Mouse (Mus musculus): ENCODE data around the gene Pam. TPM values are rescaled to one million over a fixed set of nuclear protein-coding genes. Genes with fewer than 3 reads are reported as not detected.
"Not testable (repeated sequence)": the region's sequence is repeated elsewhere in the genome, so short reads cannot be mapped to it uniquely, and the experiment has no call there.

Pam gene
- total RNA-seq, 4 experiments from 2014 or later = 632 to 807 (median 708) TPM

GRCm38 (mm10) chr1:97969765-97970164 is 125.7 kb downstream of the Pam start:
- DNase-seq (ENCODE audit: low spot score) = no peak

- no peak for DNase-seq (ENCODE audit: low spot score)
Measured at GRCm38 (mm10) chr1:97963711-97964110, 131.7 kb downstream of the Pam start.

- no peak for DNase-seq (ENCODE audit: low spot score)
Measured at GRCm38 (mm10) chr1:97962134-97962533, 133.3 kb downstream of the Pam start.

- DNase-seq (ENCODE audit: low spot score) = no peak
Measured at GRCm38 (mm10) chr1:97960681-97961080, 134.8 kb downstream of the Pam start.

GRCm38 (mm10) chr1:97960124-97960523 is 135.3 kb downstream of the Pam start:
- DNase-seq (ENCODE audit: low spot score) = no peak

- DNase-seq (ENCODE audit: low spot score) = no peak
Measured at GRCm38 (mm10) chr1:97958759-97959158, 136.7 kb downstream of the Pam start.

- not testable (repeated sequence) for DNase-seq (ENCODE audit: low spot score)
Measured at GRCm38 (mm10) chr1:97949258-97949657, 146.2 kb downstream of the Pam start.

- no peak for DNase-seq (ENCODE audit: low spot score)
Measured at GRCm38 (mm10) chr1:97947100-97947499, 148.3 kb downstream of the Pam start.

GRCm38 (mm10) chr1:97943908-97944608 is 151.4 kb downstream of the Pam start:
- no peak for DNase-seq (ENCODE audit: low spot score)

GRCm38 (mm10) chr1:97943402-97943801 is 152.0 kb downstream of the Pam start:
- no peak for DNase-seq (ENCODE audit: low spot score)

- no peak for DNase-seq (ENCODE audit: low spot score)
Measured at GRCm38 (mm10) chr1:97942966-97943365, 152.5 kb downstream of the Pam start.

- DNase-seq (ENCODE audit: low spot score) = no peak
Measured at GRCm38 (mm10) chr1:97938586-97938985, 156.9 kb downstream of the Pam start.

- DNase-seq (ENCODE audit: low spot score) = no peak
Measured at GRCm38 (mm10) chr1:97938053-97938452, 157.4 kb downstream of the Pam start.

- no peak for DNase-seq (ENCODE audit: low spot score)
Measured at GRCm38 (mm10) chr1:97934940-97935339, 160.5 kb downstream of the Pam start.

GRCm38 (mm10) chr1:97931220-97931619 is 164.2 kb downstream of the Pam start:
- DNase-seq (ENCODE audit: low spot score) = no peak

- DNase-seq (ENCODE audit: low spot score) = no peak
Measured at GRCm38 (mm10) chr1:97929415-97930028, 165.9 kb downstream of the Pam start.

- no peak for DNase-seq (ENCODE audit: low spot score)
Measured at GRCm38 (mm10) chr1:97926789-97927188, 168.7 kb downstream of the Pam start.

- DNase-seq (ENCODE audit: low spot score) = no peak
Measured at GRCm38 (mm10) chr1:97926017-97926540, 169.4 kb downstream of the Pam start.

- DNase-seq (ENCODE audit: low spot score) = no peak
Measured at GRCm38 (mm10) chr1:97922395-97922794, 173.1 kb downstream of the Pam start.

GRCm38 (mm10) chr1:97921886-97922285 is 173.6 kb downstream of the Pam start:
- no peak for DNase-seq (ENCODE audit: low spot score)

GRCm38 (mm10) chr1:97918495-97918894 is 177.0 kb downstream of the Pam start:
- DNase-seq (ENCODE audit: low spot score) = peak; percentile 32

GRCm38 (mm10) chr1:97916971-97917234 is 178.5 kb downstream of the Pam start:
- no peak for DNase-seq (ENCODE audit: low spot score)

- no peak for DNase-seq (ENCODE audit: low spot score)
Measured at GRCm38 (mm10) chr1:97916218-97916970, 179.1 kb downstream of the Pam start.
